Mouse (Mus musculus): Measurements from ENCODE around the gene Loxl1. TPM values are rescaled to one million over a fixed set of nuclear protein-coding genes. Genes with fewer than 3 reads are reported as not detected.

The Loxl1 gene
- polyA plus RNA-seq, 1 experiment from 2014 or later, result 2.8 TPM

GRCm38 (mm10) chr9:58247064-58247759, 65.8 kb downstream of the Loxl1 start:
- Histone ChIP-seq H3K4me3 (ENCODE audit: low read depth, low read length) (peak overlapping the region; percentile 80), H3K27me3 (ENCODE audit: insufficient read depth, low read length) (no peaks in the 10 kb centered on the region), H3K9me3 (ENCODE audit: low read length) (no peaks in the 10 kb centered on the region), H3K4me1 (ENCODE audit: insufficient read depth) (peaks cover 41% of the 10 kb centered on the region), H3K4me2 (ENCODE audit: low read depth, low read length) (peak overlapping the region; percentile 84), H3K27ac (ENCODE audit: low read depth) (peak overlapping the region; percentile 74), H3K9ac (replicated peaks) (peak overlapping the region; percentile 86), H3K36me3 (replicated peaks; ENCODE audit: insufficient read depth, low read length) (peaks cover 25% of the 10 kb centered on the region)
- peak; percentile 95 for TF ChIP-seq CTCF (IDR thresholded peaks at IDR 0.05; ENCODE audit: low read depth)
- TF ChIP-seq EP300 (IDR thresholded peaks at IDR 0.05; ENCODE audit: low read depth), result no peak
- DNase-seq, result peak; percentile 88
- ATAC-seq, result peak; percentile 77
- WGBS (ENCODE audit: insufficient replicate concordance), result 12% methylated on average over 25 of the region's 25 CpGs

- Histone ChIP-seq H3K4me1 (ENCODE audit: insufficient read depth) (peaks cover 52% of the 10 kb centered on the region), H3K27me3 (ENCODE audit: insufficient read depth, low read length) (no peaks in the 10 kb centered on the region), H3K27ac (ENCODE audit: low read depth) (peak overlapping the region; percentile 56; the same call in 1 of the 2 replicates), H3K9me3 (ENCODE audit: low read length) (no peaks in the 10 kb centered on the region), H3K36me3 (replicated peaks; ENCODE audit: insufficient read depth, low read length) (peaks cover 27% of the 10 kb centered on the region), H3K9ac (replicated peaks) (peak overlapping the region; percentile 52), H3K4me3 (ENCODE audit: low read depth, low read length) (peak overlapping the region; percentile 80), H3K4me2 (ENCODE audit: low read depth, low read length) (peak overlapping the region; percentile 84)
- DNase-seq (no peak), ATAC-seq (no peak)
- peak; percentile 88 for TF ChIP-seq EP300 (IDR thresholded peaks at IDR 0.05; ENCODE audit: low read depth)
- no peak for TF ChIP-seq CTCF (IDR thresholded peaks at IDR 0.05; ENCODE audit: low read depth)
- WGBS (ENCODE audit: insufficient replicate concordance), result 26% methylated on average over 4 of the region's 4 CpGs
Measured at GRCm38 (mm10) chr9:58246083-58246591, 66.8 kb downstream of the Loxl1 start.

- Histone ChIP-seq H3K27ac (ENCODE audit: low read depth) (no peak overlapping the region), H3K9ac (replicated peaks) (0 out of 2 replicates have a peak overlapping the region, but pooled peaks have one; percentile 4), H3K27me3 (ENCODE audit: insufficient read depth, low read length) (no peaks in the 10 kb centered on the region), H3K4me2 (ENCODE audit: low read depth, low read length) (0 out of 2 replicates have a peak overlapping the region, but pooled peaks have one; percentile 35), H3K4me3 (ENCODE audit: low read depth, low read length) (no peak overlapping the region), H3K36me3 (replicated peaks; ENCODE audit: insufficient read depth, low read length) (peaks cover 38% of the 10 kb centered on the region), H3K9me3 (ENCODE audit: low read length) (no peaks in the 10 kb centered on the region), H3K4me1 (ENCODE audit: insufficient read depth) (peaks cover 44% of the 10 kb centered on the region)
- TF ChIP-seq EP300 (IDR thresholded peaks at IDR 0.05; ENCODE audit: low read depth), result no peak
- TF ChIP-seq CTCF (IDR thresholded peaks at IDR 0.05; ENCODE audit: low read depth), result no peak
- 71% methylated on average over 6 of the region's 6 CpGs for WGBS (ENCODE audit: insufficient replicate concordance)
- DNase-seq (no peak), ATAC-seq (no peak)
Measured at GRCm38 (mm10) chr9:58243696-58244095, 69.3 kb downstream of the Loxl1 start.

GRCm38 (mm10) chr9:58242696-58243095, 70.3 kb downstream of the Loxl1 start:
- H3K9ac ChIP-seq (replicated peaks), result 0 out of 2 replicates have a peak overlapping the region, but pooled peaks have one; percentile 17
- peak overlapping the region; percentile 17; the same call in 1 of the 2 replicates for H3K27ac ChIP-seq (ENCODE audit: low read depth)
- peak overlapping the region; percentile 44 for H3K4me2 ChIP-seq (ENCODE audit: low read depth, low read length)

GRCm38 (mm10) chr9:58241780-58242485, 71.1 kb downstream of the Loxl1 start:
- H3K36me3 ChIP-seq (replicated peaks; ENCODE audit: insufficient read depth, low read length), result peaks cover 44% of the 10 kb centered on the region
- H3K9me3 ChIP-seq (ENCODE audit: low read length), result no peaks in the 10 kb centered on the region
- peak overlapping the region; percentile 17; the same call in 1 of the 2 replicates for H3K27ac ChIP-seq (ENCODE audit: low read depth)
- peaks cover 38% of the 10 kb centered on the region for H3K4me1 ChIP-seq (ENCODE audit: insufficient read depth)
- no peak overlapping the region for H3K4me3 ChIP-seq (ENCODE audit: low read depth, low read length)
- peak overlapping the region; percentile 44 for H3K4me2 ChIP-seq (ENCODE audit: low read depth, low read length)
- peak; percentile 53 for DNase-seq
- TF ChIP-seq CTCF (IDR thresholded peaks at IDR 0.05; ENCODE audit: low read depth) (no peak), EP300 (IDR thresholded peaks at IDR 0.05; ENCODE audit: low read depth) (no peak)
- 48% methylated on average over 9 of the region's 9 CpGs for WGBS (ENCODE audit: insufficient replicate concordance)
- 0 out of 2 replicates have a peak overlapping the region, but pooled peaks have one; percentile 17 for H3K9ac ChIP-seq (replicated peaks)
- peak; percentile 50 for ATAC-seq
- H3K27me3 ChIP-seq (ENCODE audit: insufficient read depth, low read length), result no peaks in the 10 kb centered on the region

More at GRCm38 (mm10) chr9:58242696-58243095, 70.3 kb downstream of the Loxl1 start:
- ATAC-seq (no peak), DNase-seq (no peak)
- H3K27me3 ChIP-seq (ENCODE audit: insufficient read depth, low read length), result no peaks in the 10 kb centered on the region
- WGBS (ENCODE audit: insufficient replicate concordance), result 61% methylated on average over 5 of the region's 5 CpGs
- no peaks in the 10 kb centered on the region for H3K9me3 ChIP-seq (ENCODE audit: low read length)
- H3K36me3 ChIP-seq (replicated peaks; ENCODE audit: insufficient read depth, low read length), result peaks cover 38% of the 10 kb centered on the region
- peaks cover 41% of the 10 kb centered on the region for H3K4me1 ChIP-seq (ENCODE audit: insufficient read depth)
- no peak for TF ChIP-seq CTCF (IDR thresholded peaks at IDR 0.05; ENCODE audit: low read depth)
- TF ChIP-seq EP300 (IDR thresholded peaks at IDR 0.05; ENCODE audit: low read depth), result no peak
- no peak overlapping the region for H3K4me3 ChIP-seq (ENCODE audit: low read depth, low read length)

Other genes with a start within 250 kb of the Loxl1 start
- not detected in 2 replicates for gene Stra6, start 249.4 kb downstream of the Loxl1 start, polyA plus RNA-seq (2015; fragmentation: Nextera tagmentation; extraction: Ambion mirVana)
- not detected in 2 replicates for gene Ccdc33, start 194.4 kb downstream of the Loxl1 start, polyA plus RNA-seq (2015; fragmentation: Nextera tagmentation; extraction: Ambion mirVana)
- 2.9 and 3.0 TPM in 2 replicates for gene Islr, start 108.9 kb downstream of the Loxl1 start, polyA plus RNA-seq (2015; fragmentation: Nextera tagmentation; extraction: Ambion mirVana)
- gene Islr2, start 108.9 kb downstream of the Loxl1 start, polyA plus RNA-seq (2015; fragmentation: Nextera tagmentation; extraction: Ambion mirVana), result not detected in 2 replicates
- gene Pml, start 63.4 kb downstream of the Loxl1 start, polyA plus RNA-seq (2015; fragmentation: Nextera tagmentation; extraction: Ambion mirVana), result 8.4 and 8.5 TPM in 2 replicates
- 5.6 and 6.7 TPM in 2 replicates for gene Stoml1, start 60.0 kb downstream of the Loxl1 start, polyA plus RNA-seq (2015; fragmentation: Nextera tagmentation; extraction: Ambion mirVana)
- gene Tbc1d21, start 57.3 kb upstream of the Loxl1 start, polyA plus RNA-seq (2015; fragmentation: Nextera tagmentation; extraction: Ambion mirVana), result not detected in 2 replicates
- not detected in 2 replicates for gene Insyn1, start 175.4 kb upstream of the Loxl1 start, polyA plus RNA-seq (2015; fragmentation: Nextera tagmentation; extraction: Ambion mirVana)
- 1.4 and 1.5 TPM in 2 replicates for gene Cd276, start 242.3 kb upstream of the Loxl1 start, polyA plus RNA-seq (2015; fragmentation: Nextera tagmentation; extraction: Ambion mirVana)

All from liver, postnatal 0 days (tissue).